8 mouse cellular contexts compared by ENCODE assay signal in the genomic region with DNA sequence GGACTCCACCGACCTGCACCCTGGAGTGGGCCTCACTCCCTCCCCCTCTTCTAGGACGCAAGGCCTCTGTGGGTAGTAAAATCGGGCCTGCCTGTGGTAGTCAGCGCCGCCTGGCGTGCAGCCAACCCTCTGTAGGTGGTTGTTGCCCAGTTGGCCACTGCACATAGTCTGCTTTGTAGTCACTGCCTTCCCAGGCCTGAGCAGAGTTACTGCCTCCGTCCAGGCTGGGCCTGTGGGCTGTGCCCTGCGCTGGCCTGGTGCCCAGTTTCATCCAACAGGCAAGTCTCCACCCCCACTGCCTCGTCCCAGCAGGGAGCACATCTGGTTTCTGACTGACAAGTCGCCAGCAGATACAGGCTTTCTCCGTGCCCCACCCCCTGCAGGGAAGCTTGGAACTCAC. TPM values are rescaled to one million over a fixed set of nuclear protein-coding genes. Genes with fewer than 3 reads are reported as not detected.
DNase-seq lines count a peak whose midpoint lies in the region; ATAC-seq lines count a peak whose summit lies in the region.

No protein-coding gene starts in this region.

- H3K9ac ChIP-seq in hindbrain, embryonic 15.5 days, result no peak overlapping the region

- H3K4me1 ChIP-seq in hindbrain, embryonic 15.5 days (replicated peaks), result peaks cover 26% of the 10 kb centered on the region

- H3K27me3 ChIP-seq in hindbrain, embryonic 15.5 days, result no peaks in the 10 kb centered on the region

- no peak overlapping the region for H3K4me2 ChIP-seq in hindbrain, embryonic 15.5 days

- no peaks in the 10 kb centered on the region for H3K9me3 ChIP-seq in hindbrain, embryonic 15.5 days

- 33% methylated on average over 11 of the region's 11 CpGs for WGBS in hindbrain, embryonic 15.5 days

- no peaks in the 10 kb centered on the region for H3K36me3 ChIP-seq in hindbrain, embryonic 15.5 days

- no peak overlapping the region for H3K27ac ChIP-seq in hindbrain, embryonic 15.5 days (replicated peaks)

- ATAC-seq in hindbrain, embryonic 15.5 days (ENCODE audit: low FRiP score, low read depth), result peak; percentile 71; the same call in 1 of the 2 replicates
- ATAC-seq in inflammation-experienced regulatory T-cells, adult 6 months, result no peak

- no peak overlapping the region for H3K4me3 ChIP-seq in hindbrain, embryonic 15.5 days

- DNase-seq in adipocyte (ENCODE audit: low spot score), result peak; percentile 94
- peak; percentile 54 for DNase-seq in cerebellum, adult 9-11 months
- peak; percentile 47 to 68 for DNase-seq in frontal cortex, postnatal 36 days (ENCODE audit: low spot score in 2 of 2)
- DNase-seq in layer of hippocampus, postnatal 25 days (ENCODE audit: extremely low spot score in 1 of 2, low spot score in 1 of 2), result peak; percentile 35 to 55
- DNase-seq in lung, postnatal 25 days (ENCODE audit: low spot score), result peak; percentile 31
- DNase-seq in spleen, postnatal 14 days (ENCODE audit: low spot score in 2 of 2), result peak; percentile 36 to 40

RNA-seq across cellular contexts. Expression of a gene that starts 54.8 kb away (rescaled TPM):
- polyA plus RNA-seq in hindbrain, embryonic 15.5 days (2015; fragmentation: Nextera tagmentation; extraction: Ambion mirVana), result 17.8 and 20.1 TPM in 2 replicates
- total RNA-seq in layer of hippocampus, postnatal 25 days (2021), result 10 to 100 TPM; 29.0 to 34.7 TPM
- polyA plus RNA-seq in inflammation-experienced regulatory T-cells, adult 6 months (2017; shearing (Covaris generic)), result 10 to 100 TPM; 27.3 to 32.2 (median 29.9) TPM

Comparison
In these comparisons a context has a peak if more than half of its experiments do, and no peak if none do; other contexts are left out.
1. DNase-seq: peak in every context shown above with its lines; median percentile 94 in adipocyte; 58 in frontal cortex, postnatal 36 days; 54 in cerebellum, adult 9-11 months; 45 in layer of hippocampus, postnatal 25 days; 38 in spleen, postnatal 14 days; 31 in lung, postnatal 25 days.